Mouse (Mus musculus) heart, embryonic 14.5 days (tissue): ENCODE data around the gene Ankrd13d. TPM values are rescaled to one million over a fixed set of nuclear protein-coding genes. Genes with fewer than 3 reads are reported as not detected.

Experiments
- ATAC-seq: fragments of 200-750 bp; cut with Nextera tagmentation; 2 replicates; pipeline ENCODE4 v1.8.0; 2017; ENCODE audit warnings: low read depth, moderate TSS enrichment; ENCODE audit not compliant: insufficient number of reproducible peaks, insufficient read depth, low FRiP score
- H3K27ac ChIP-seq, 2 experiments: fragments of 200-500 bp in 1 of 2; fragments of 300-500 bp in 1 of 2; sonication (generic) in 1 of 2; replicated peaks in 1 of 2; 2 replicates each; pipeline ENCODE4 v1.5.1; 2012 to 2014; ENCODE audit warnings: low read depth in 2 of 2, low read length in 2 of 2, control low read depth in 1 of 2, mild to moderate bottlenecking in 1 of 2, mixed read lengths in 1 of 2; ENCODE audit not compliant: control insufficient read depth in 1 of 2, insufficient read depth in 1 of 2
- H3K27me3 ChIP-seq: fragments of 300-500 bp; sonication (generic); 2 replicates; pipeline ENCODE4 v1.6.1; 2014; ENCODE audit warnings: mild to moderate bottlenecking, low read length, control low read depth; ENCODE audit not compliant: control insufficient read depth, insufficient read depth
- H3K36me3 ChIP-seq: fragments of 300-500 bp; sonication (generic); 2 replicates; pipeline ENCODE4 v1.6.1; 2014; ENCODE audit warnings: mild to moderate bottlenecking, control low read depth, low read length, mixed read lengths; ENCODE audit not compliant: control insufficient read depth, insufficient read depth
- H3K4me1 ChIP-seq, 2 experiments: fragments of 200-500 bp in 1 of 2; fragments of 300-500 bp in 1 of 2; sonication (generic) in 1 of 2; 2 replicates each; pipeline ENCODE4 v1.6.1; 2012 to 2014; ENCODE audit warnings: low read length in 2 of 2, control low read depth in 1 of 2, mixed read lengths in 1 of 2; ENCODE audit not compliant: control insufficient read depth in 2 of 2, insufficient read depth in 2 of 2
- H3K4me2 ChIP-seq: fragments of 300-500 bp; sonication (generic); 2 replicates; pipeline ENCODE4 v1.6.1; 2014; ENCODE audit warnings: mild to moderate bottlenecking, low read length
- H3K4me3 ChIP-seq, 2 experiments: fragments of 200-500 bp in 1 of 2; fragments of 300-500 bp in 1 of 2; sonication (generic) in 1 of 2; 2 replicates each; pipeline ENCODE4 v1.5.1; 2012 to 2014; ENCODE audit warnings: low read length in 2 of 2, mild to moderate bottlenecking in 2 of 2, control low read depth in 1 of 2, low read depth in 1 of 2, moderate library complexity in 1 of 2; ENCODE audit not compliant: control insufficient read depth in 1 of 2, insufficient read depth in 1 of 2
- H3K9ac ChIP-seq: fragments of 300-500 bp; sonication (generic); 2 replicates; pipeline ENCODE4 v1.6.1; 2014; ENCODE audit warnings: mild to moderate bottlenecking, low read length
- H3K9me3 ChIP-seq: fragments of 300-500 bp; sonication (generic); 2 replicates; pipeline ENCODE4 v1.6.1; 2016; ENCODE audit warnings: low read length, control low read depth; ENCODE audit not compliant: control insufficient read depth
- WGBS: fragments of 180-500 bp; shearing (Covaris S2); extraction: QIAGEN DNeasy Blood & Tissue Kit; methylation state at CpG from one replicate; pipeline ENCODE4 v1.1.7; 2014; 5-methylcytosine and 5-hydroxymethylcytosine counted together
- polyA plus RNA-seq: library from polyadenylated mRNA; unstranded; fragments of >200 nt; fragmentation: Nextera tagmentation; extraction: Ambion mirVana; gene quantifications from 2 replicates; pipeline ENCODE4 v1.2.1, GENCODE M21; 2014

Ankrd13d gene
- polyA plus RNA-seq, 1 experiment from 2014 or later: 1.4 TPM

DNA sequence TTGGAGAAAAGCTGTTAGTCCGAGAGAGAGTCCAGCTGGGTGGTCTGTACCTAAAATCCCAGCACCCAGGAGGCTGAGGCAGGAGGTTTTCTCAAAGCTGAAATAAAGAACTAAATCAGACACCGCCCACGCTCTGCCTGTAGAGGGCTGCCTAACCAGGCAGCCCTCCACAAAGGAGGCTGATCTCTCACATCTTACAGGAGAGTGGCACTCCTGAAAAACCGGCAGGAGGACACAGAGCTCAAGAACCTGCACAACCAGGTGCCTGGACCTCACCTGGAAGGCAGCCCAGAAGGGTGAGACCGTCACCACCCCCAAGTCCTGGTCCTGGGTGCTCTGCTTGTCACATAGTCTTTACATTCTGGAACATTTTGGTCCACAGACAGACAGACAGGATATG is 14.9 kb upstream of the Ankrd13d start:
- Histone ChIP-seq H3K4me2 (no peak overlapping the region), H3K4me3 (no peak overlapping the region), H3K9me3 (no peaks in the 10 kb centered on the region), H3K4me1 (peaks cover 20 to 24% of the 10 kb centered on the region in 2 experiments), H3K36me3 (peaks cover 13% of the 10 kb centered on the region), H3K9ac (no peak overlapping the region), H3K27ac (no peak overlapping the region), H3K27me3 (no peaks in the 10 kb centered on the region)
- WGBS: 83% methylated on average over 5 of the region's 5 CpGs
- no peak for ATAC-seq

DNA sequence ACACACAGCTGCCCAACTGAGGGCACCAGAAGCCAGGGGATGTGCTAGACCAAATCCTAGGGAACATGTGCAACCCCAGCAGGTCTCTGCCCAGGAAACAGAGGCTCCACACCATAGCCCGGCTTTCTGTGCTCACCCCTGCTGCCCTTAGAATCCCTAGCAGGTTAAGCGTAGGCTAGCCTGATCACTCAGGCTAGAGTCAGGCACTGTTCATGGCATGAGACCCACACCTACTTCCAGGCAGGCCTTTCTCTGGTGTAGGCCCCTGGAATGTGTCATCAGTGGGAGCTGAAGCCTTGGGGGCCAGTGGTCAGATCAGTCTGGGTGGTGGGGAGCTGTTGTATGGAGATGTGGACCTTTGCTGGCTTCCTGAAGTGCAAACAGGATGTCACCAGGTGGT is 13.7 kb upstream of the Ankrd13d start:
- Histone ChIP-seq H3K9me3 (no peaks in the 10 kb centered on the region), H3K4me2 (no peak overlapping the region), H3K9ac (no peak overlapping the region), H3K27ac (no peak overlapping the region), H3K27me3 (no peaks in the 10 kb centered on the region), H3K4me1 (peaks cover 8 to 11% of the 10 kb centered on the region in 2 experiments), H3K4me3 (no peak overlapping the region), H3K36me3 (peaks cover 25% of the 10 kb centered on the region)
- 80% methylated on average over 2 of the region's 2 CpGs for WGBS
- ATAC-seq: no peak

DNA sequence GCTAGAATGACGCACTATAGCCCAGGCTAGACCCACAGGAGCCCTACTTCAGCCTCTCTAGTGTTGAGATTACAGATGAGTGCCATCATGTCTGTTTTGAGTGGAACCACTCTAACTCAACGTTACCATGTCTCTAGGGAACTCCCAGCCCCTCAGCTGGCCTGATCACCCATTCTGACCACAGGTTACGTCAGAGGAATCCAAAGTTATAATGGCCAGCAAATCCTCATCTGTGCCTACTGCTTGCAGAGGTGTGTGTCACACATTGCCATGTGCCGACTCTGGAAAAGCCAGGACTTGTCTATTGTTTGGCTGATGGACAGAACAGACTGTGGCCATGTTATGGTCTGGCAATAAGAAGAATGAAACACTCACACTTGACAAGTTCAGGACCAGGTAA is 12.5 kb upstream of the Ankrd13d start:
- Histone ChIP-seq H3K4me2 (no peak overlapping the region), H3K9me3 (no peaks in the 10 kb centered on the region), H3K4me1 (peaks cover 1 to 2% of the 10 kb centered on the region in 2 experiments; a peak in 2 of 4 replicates), H3K36me3 (peaks cover 38% of the 10 kb centered on the region), H3K27me3 (no peaks in the 10 kb centered on the region), H3K9ac (no peak overlapping the region), H3K4me3 (no peak overlapping the region), H3K27ac (no peak overlapping the region)
- ATAC-seq: no peak
- 81% methylated on average over 4 of the region's 4 CpGs for WGBS

DNA sequence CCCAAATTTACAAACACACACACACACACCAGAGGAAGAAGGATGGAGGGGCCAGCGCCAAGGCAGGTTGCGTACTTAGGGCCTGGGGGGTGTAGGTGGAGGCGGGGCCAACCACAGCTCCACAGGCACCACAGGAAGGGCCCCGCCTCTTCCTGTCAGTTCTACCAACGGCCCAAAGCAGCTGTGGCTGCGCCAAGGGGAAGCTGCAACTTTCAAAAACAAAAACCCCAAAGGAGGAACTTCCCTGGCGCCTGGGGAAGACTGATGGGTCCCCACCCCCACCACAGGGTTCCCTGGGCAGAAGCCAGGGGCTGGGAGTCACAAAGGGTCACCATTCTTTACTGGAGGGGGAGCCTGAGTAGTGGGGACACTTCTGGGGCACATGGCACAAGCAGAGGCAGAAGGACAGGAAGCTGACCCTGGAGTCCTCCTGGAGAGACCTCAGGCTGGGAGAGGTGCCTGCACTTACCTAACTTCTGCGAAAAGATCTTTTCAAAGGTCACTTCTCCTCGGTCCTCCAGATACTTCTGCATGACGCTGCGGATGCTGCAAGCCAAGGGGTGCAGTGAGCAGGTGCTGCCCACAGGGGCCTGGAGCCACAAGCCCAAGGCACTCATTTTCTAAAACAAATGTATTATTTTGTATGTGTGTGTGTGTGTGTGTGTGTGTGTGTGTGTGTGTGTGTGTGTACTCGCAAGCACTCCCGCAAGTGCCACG is 11.6 kb upstream of the Ankrd13d start:
- Histone ChIP-seq H3K4me1 (no peaks in the 10 kb centered on the region; a peak in 1 of 4 replicates), H3K36me3 (peaks cover 46% of the 10 kb centered on the region), H3K9me3 (no peaks in the 10 kb centered on the region), H3K4me2 (no peak overlapping the region), H3K27me3 (no peaks in the 10 kb centered on the region), H3K4me3 (no peak overlapping the region), H3K27ac (peak overlapping the region in 1 of 2 experiments; percentile 50; a peak in 2 of 4 replicates), H3K9ac (no peak overlapping the region)
- ATAC-seq: peak; percentile 45; the same call in 1 of the 2 replicates
- 64% methylated on average over 14 of the region's 14 CpGs for WGBS

DNA sequence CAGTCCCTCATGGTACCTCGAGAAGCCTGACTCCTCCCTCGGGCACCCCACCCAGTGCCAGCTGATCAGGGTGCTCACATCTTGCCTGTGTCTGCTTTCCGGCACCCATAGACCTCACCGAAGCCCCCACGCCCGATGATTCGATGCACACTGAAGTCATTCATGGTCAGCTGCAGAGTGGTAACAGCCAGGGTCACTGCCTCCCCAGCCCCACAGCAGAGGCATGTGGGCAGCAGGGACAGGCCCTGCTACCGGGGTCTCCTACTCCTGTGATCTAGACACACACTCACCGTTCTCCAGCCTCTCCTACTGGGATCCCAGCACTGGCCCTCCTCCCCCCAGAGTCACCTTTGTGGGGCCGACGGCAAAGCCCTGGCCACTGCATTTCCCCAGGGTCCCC is 8.2 kb upstream of the Ankrd13d start:
- no peak for ATAC-seq
- Histone ChIP-seq H3K36me3 (peaks cover 75% of the 10 kb centered on the region), H3K4me3 (no peak overlapping the region), H3K9me3 (no peaks in the 10 kb centered on the region), H3K9ac (no peak overlapping the region), H3K27me3 (no peaks in the 10 kb centered on the region), H3K4me2 (no peak overlapping the region), H3K27ac (no peak overlapping the region), H3K4me1 (no peaks in the 10 kb centered on the region)
- 91% methylated on average over 11 of the region's 11 CpGs for WGBS

DNA sequence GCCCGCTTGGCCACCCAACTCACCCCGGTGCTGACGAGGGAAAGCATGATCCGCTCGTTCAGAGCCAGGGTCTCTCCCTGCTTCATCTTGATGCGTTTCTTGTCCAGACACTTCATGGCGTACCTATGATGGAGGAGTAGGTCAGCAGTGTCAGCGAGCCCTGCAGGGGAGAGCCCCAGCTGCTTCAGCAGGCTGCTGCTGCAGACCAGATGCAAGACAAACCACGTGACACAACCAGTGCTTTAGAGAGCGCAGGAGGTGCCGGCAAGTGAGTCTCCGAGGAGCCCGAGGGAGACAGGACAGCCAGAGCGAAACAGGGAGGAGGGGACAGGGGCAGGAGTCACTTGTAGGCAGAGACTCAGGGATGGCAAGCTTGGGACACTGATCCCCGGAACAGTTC is 7.8 kb upstream of the Ankrd13d start:
- ATAC-seq: no peak
- H3K4me2 ChIP-seq: no peak overlapping the region
- peaks cover 79% of the 10 kb centered on the region for H3K36me3 ChIP-seq
- 80% methylated on average over 15 of the region's 15 CpGs for WGBS
- no peak overlapping the region for H3K9ac ChIP-seq
- H3K4me3 ChIP-seq: no peak overlapping the region
- H3K27me3 ChIP-seq: no peaks in the 10 kb centered on the region
- H3K27ac ChIP-seq: no peak overlapping the region
- H3K9me3 ChIP-seq: no peaks in the 10 kb centered on the region
- no peaks in the 10 kb centered on the region for H3K4me1 ChIP-seq

DNA sequence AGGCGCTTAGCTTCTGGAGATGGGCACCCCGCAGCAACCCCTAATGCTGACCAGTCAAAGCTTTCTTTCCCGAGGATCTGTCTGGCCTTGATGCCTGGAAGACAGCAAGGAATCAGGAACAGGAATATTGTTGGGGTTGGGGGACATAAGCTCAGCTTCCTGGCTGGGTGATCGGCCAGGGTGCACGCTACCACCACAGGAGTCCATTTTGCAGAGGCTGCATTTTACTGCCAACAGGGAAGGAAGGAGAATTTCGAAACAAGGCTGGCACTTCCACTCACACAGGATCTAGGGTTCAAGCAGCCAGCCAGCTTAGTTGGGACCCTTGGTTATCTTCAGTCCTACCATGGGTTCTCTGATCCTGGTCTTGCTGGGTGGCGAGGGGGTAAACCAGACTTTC is 716 bp upstream of the Ankrd13d start:
- H3K4me3 ChIP-seq: no peak overlapping the region; a peak in 1 of 4 replicates
- H3K9ac ChIP-seq: no peak overlapping the region
- peaks cover 34% of the 10 kb centered on the region for H3K36me3 ChIP-seq
- no peak overlapping the region for H3K27ac ChIP-seq
- no peaks in the 10 kb centered on the region for H3K9me3 ChIP-seq
- H3K4me1 ChIP-seq: peaks cover 0 to 4% of the 10 kb centered on the region in 2 experiments; a peak in 1 of 4 replicates
- peaks cover 4% of the 10 kb centered on the region; the same call in 1 of the 2 replicates for H3K27me3 ChIP-seq
- H3K4me2 ChIP-seq: peak overlapping the region; percentile 85
- ATAC-seq: no peak
- 41% methylated on average over 7 of the region's 7 CpGs for WGBS
